Mouse (Mus musculus): ENCODE measurements around the gene Exosc6.
"Not testable (repeated sequence)": the region's sequence is repeated elsewhere in the genome, so short reads cannot be mapped to it uniquely, and the experiment has no call there.

The Exosc6 gene

GRCm38 (mm10) chr8:111056158-111056663 lies at the start of gene Exosc6:
TSS of gene Exosc6 (plus strand) at chr8:111056339.
- DNase-seq (ENCODE audit: low spot score in 2 of 2): peak; percentile 88 to 93

GRCm38 (mm10) chr8:111010230-111010991 lies 45.7 kb upstream of the Exosc6 start:
- not testable (repeated sequence) for DNase-seq (ENCODE audit: low spot score in 2 of 2)

- DNase-seq (ENCODE audit: low spot score in 2 of 2): not testable (repeated sequence)
Measured at GRCm38 (mm10) chr8:111026609-111027008, 29.5 kb upstream of the Exosc6 start.

- DNase-seq (ENCODE audit: low spot score in 2 of 2): peak; percentile 76 to 88
Measured at GRCm38 (mm10) chr8:111027391-111027937, 28.7 kb upstream of the Exosc6 start.

GRCm38 (mm10) chr8:111029589-111029988 lies 26.6 kb upstream of the Exosc6 start:
- no peak for DNase-seq (ENCODE audit: low spot score in 2 of 2)

- no peak for DNase-seq (ENCODE audit: low spot score in 2 of 2)
Measured at GRCm38 (mm10) chr8:111030045-111030444, 26.1 kb upstream of the Exosc6 start.

- DNase-seq (ENCODE audit: low spot score in 2 of 2): no peak
Measured at GRCm38 (mm10) chr8:111031572-111031971, 24.6 kb upstream of the Exosc6 start, which contains the start of gene Ddx19b. TSS of gene Ddx19b (minus strand) at chr8:111031751.

GRCm38 (mm10) chr8:111032916-111033315 lies 23.2 kb upstream of the Exosc6 start, which contains the start of gene Aars:
TSS of gene Aars (plus strand) at chr8:111033144.
- DNase-seq (ENCODE audit: low spot score in 2 of 2): no peak

GRCm38 (mm10) chr8:111033482-111034215 lies 22.5 kb upstream of the Exosc6 start:
- peak; percentile 94 to 96 for DNase-seq (ENCODE audit: low spot score in 2 of 2)

GRCm38 (mm10) chr8:111034276-111034675 lies 21.9 kb upstream of the Exosc6 start:
- peak in 1 of 2 experiments; percentile 68 for DNase-seq (ENCODE audit: low spot score in 2 of 2)

GRCm38 (mm10) chr8:111036591-111036990 lies 19.5 kb upstream of the Exosc6 start:
- no peak for DNase-seq (ENCODE audit: low spot score in 2 of 2)

GRCm38 (mm10) chr8:111042546-111042945 lies 13.6 kb upstream of the Exosc6 start:
- DNase-seq (ENCODE audit: low spot score in 2 of 2): no peak

- no peak for DNase-seq (ENCODE audit: low spot score in 2 of 2)
Measured at GRCm38 (mm10) chr8:111044003-111044734, 12.0 kb upstream of the Exosc6 start.

- DNase-seq (ENCODE audit: low spot score in 2 of 2): no peak
Measured at GRCm38 (mm10) chr8:111048694-111049093, 7.4 kb upstream of the Exosc6 start.

GRCm38 (mm10) chr8:111049106-111049505 lies 7.0 kb upstream of the Exosc6 start:
- no peak for DNase-seq (ENCODE audit: low spot score in 2 of 2)

- no peak for DNase-seq (ENCODE audit: low spot score in 2 of 2)
Measured at GRCm38 (mm10) chr8:111053827-111054518, 2.2 kb upstream of the Exosc6 start.

- DNase-seq (ENCODE audit: low spot score in 2 of 2): no peak
Measured at GRCm38 (mm10) chr8:111055031-111055634, 1.0 kb upstream of the Exosc6 start.

GRCm38 (mm10) chr8:111055661-111056060 lies 478 bp upstream of the Exosc6 start:
- no peak for DNase-seq (ENCODE audit: low spot score in 2 of 2)

GRCm38 (mm10) chr8:111056691-111057293 lies 653 bp downstream of the Exosc6 start:
- DNase-seq (ENCODE audit: low spot score in 2 of 2): peak; percentile 46 to 56

- no peak for DNase-seq (ENCODE audit: low spot score in 2 of 2)
Measured at GRCm38 (mm10) chr8:111058946-111059572, 2.9 kb downstream of the Exosc6 start.

All from spleen, postnatal 10 days (tissue).